Mouse (Mus musculus) megakaryocyte, embryonic 14.5 days (primary cell): ENCODE measurements at regions not wholly inside any gene's neighbourhood (a gene's known extent, or its start where the extent isn't known, plus 50 kb on each side); places are given as distances from the start of the nearest gene placed in this dataset.

Experiments
- FLI1 ChIP-seq: IDR thresholded peaks from 2 replicates; pipeline ENCODE4 v1.6.1; 2012; ENCODE audit warnings: low read length, inconsistent platforms, mixed read lengths
- GATA1 ChIP-seq: IDR thresholded peaks from 3 replicates; pipeline ENCODE4 v1.6.1; 2012; ENCODE audit warnings: mixed read lengths, low read length, inconsistent platforms, borderline replicate concordance

- TF ChIP-seq GATA1 (no peak), FLI1 (no peak)
Observed at GRCm38 (mm10) chr11:40846586-40846985, 91.5 kb upstream of the Ccng1 start.
